Mouse (Mus musculus) spleen, adult 2 months (tissue): ENCODE results near the gene Sgcd.

Experiments used
- CTCF ChIP-seq: fragments of 200-500 bp; IDR thresholded peaks from 2 replicates; pipeline ENCODE4 v1.5.1; 2011; ENCODE audit warnings: mild to moderate bottlenecking, inconsistent platforms; ENCODE audit not compliant: insufficient read depth, insufficient read length, insufficient replicate concordance; ENCODE audit errors: extremely low read depth
- POLR2A ChIP-seq: fragments of 200-500 bp; IDR thresholded peaks from 2 replicates; pipeline ENCODE4 v1.6.1; 2011; ENCODE audit warnings: low read depth, low read length, inconsistent platforms

DNA sequence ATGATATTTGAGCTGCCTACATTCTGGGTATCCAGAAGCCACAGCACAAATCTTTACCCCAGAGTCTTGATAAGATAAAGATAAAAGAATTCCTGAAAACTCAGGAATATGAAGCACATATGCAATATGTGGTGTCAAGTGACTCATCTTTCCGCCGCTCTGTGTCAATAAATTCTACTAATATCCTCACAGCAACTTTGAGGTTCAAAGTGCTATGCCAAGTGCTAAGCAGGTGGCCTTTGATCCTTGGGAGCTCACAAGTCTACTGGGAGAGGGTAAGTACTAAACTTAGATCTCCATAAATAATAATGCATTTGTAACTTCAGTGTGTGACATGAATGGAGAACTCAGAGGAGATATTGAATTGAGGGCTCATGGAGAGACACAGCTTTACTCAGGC is 848.9 kb downstream of the Sgcd start:
- TF ChIP-seq POLR2A (no peak), CTCF (no peak)
